Mouse (Mus musculus) CH12.LX (cell line): ENCODE measurements at regions not wholly inside any gene's neighbourhood (a gene's known extent, or its start where the extent isn't known, plus 50 kb on each side); places are given as distances from the start of the nearest gene placed in this dataset.

ENCODE experiments used
- DNase-seq: peaks from one replicate; pipeline ENCODE4 v3.0.0-alpha.2; 2013; ENCODE audit errors: extremely low read depth
- H3K27ac ChIP-seq: 2 replicates; pipeline ENCODE4 v1.5.1; 2012; ENCODE audit warnings: low read depth, mild to moderate bottlenecking, control low read depth, moderate library complexity; ENCODE audit not compliant: insufficient read depth
- H3K27me3 ChIP-seq: replicated peaks from 2 replicates; pipeline ENCODE3; 2012; ENCODE audit warnings: inconsistent platforms
- H3K36me3 ChIP-seq, 2 experiments: replicated peaks in 1 of 2; 2 replicates each; pipeline versions ENCODE3 to v1.6.1; 2012; ENCODE audit warnings: inconsistent platforms in 1 of 2, low read length in 1 of 2, mild to moderate bottlenecking in 1 of 2, mixed read lengths in 1 of 2, moderate library complexity in 1 of 2; ENCODE audit not compliant: control insufficient read depth in 1 of 2, insufficient read depth in 1 of 2
- H3K4me1 ChIP-seq, 2 experiments: 2 replicates each; pipeline ENCODE4 v1.6.1; 2012; ENCODE audit warnings: inconsistent platforms in 1 of 2, moderate library complexity in 1 of 2; ENCODE audit not compliant: insufficient read depth in 2 of 2, control insufficient read depth in 1 of 2
- H3K4me2 ChIP-seq: 2 replicates; pipeline ENCODE4 v1.6.1; 2012; ENCODE audit warnings: low read depth, mild to moderate bottlenecking, control low read depth; ENCODE audit not compliant: poor library complexity, insufficient read depth, severe bottlenecking
- H3K4me3 ChIP-seq, 3 experiments: fragments of 150-350 bp in 1 of 3; sonication (generic) in 1 of 3; replicated peaks in 1 of 3; 2 replicates each; pipeline versions ENCODE3 to v1.5.1; 2011 to 2012; ENCODE audit warnings: low read depth in 2 of 3, low read length in 2 of 3, mild to moderate bottlenecking in 2 of 3, moderate library complexity in 2 of 3, control low read depth in 1 of 3, improper control_type of control experiment in 1 of 3, inconsistent platforms in 1 of 3, mixed read lengths in 1 of 3; ENCODE audit not compliant: poor library complexity in 1 of 3
- H3K79me2 ChIP-seq: replicated peaks from 2 replicates; pipeline ENCODE4 v1.6.1; 2012; ENCODE audit warnings: mild to moderate bottlenecking, moderate library complexity; ENCODE audit not compliant: control insufficient read depth, poor library complexity, insufficient read depth, severe bottlenecking; ENCODE audit errors: extremely low read depth
- H3K9ac ChIP-seq: 2 replicates; pipeline ENCODE4 v1.6.1; 2012; ENCODE audit warnings: low read depth, mild to moderate bottlenecking, control low read depth, moderate library complexity; ENCODE audit not compliant: insufficient read depth
- H3K9me3 ChIP-seq: replicated peaks from 2 replicates; pipeline ENCODE3; 2012; ENCODE audit warnings: low read length, inconsistent platforms, mixed read lengths
- E2F4 ChIP-seq: IDR thresholded peaks from 2 replicates; pipeline ENCODE4 v1.6.1; 2011; ENCODE audit warnings: low read depth, low read length, improper control_type of control experiment; ENCODE audit not compliant: insufficient replicate concordance
- EP300 ChIP-seq: IDR thresholded peaks from 2 replicates; pipeline ENCODE4 v1.6.1; 2011; ENCODE audit warnings: low read length, improper control_type of control experiment
- ETS1 ChIP-seq: conservative IDR thresholded peaks from 2 replicates; pipeline ENCODE4 v1.6.1; 2012; ENCODE audit warnings: low read depth, mild to moderate bottlenecking, inconsistent platforms, low read length, improper control_type of control experiment, moderate library complexity
- GABPA ChIP-seq: IDR thresholded peaks from 2 replicates; pipeline ENCODE4 v1.6.1; 2012; ENCODE audit warnings: low read depth, low read length, improper control_type of control experiment, inconsistent platforms; ENCODE audit not compliant: insufficient replicate concordance
- IRF4 ChIP-seq: IDR thresholded peaks from 2 replicates; pipeline ENCODE4 v1.6.1; 2014; ENCODE audit warnings: low read depth, mild to moderate bottlenecking, inconsistent platforms, low read length, improper control_type of control experiment
- JUN ChIP-seq: IDR thresholded peaks from 2 replicates; pipeline ENCODE4 v1.6.1; 2011; ENCODE audit warnings: low read depth, mild to moderate bottlenecking, low read length, improper control_type of control experiment, moderate library complexity; ENCODE audit not compliant: insufficient read depth
- JUND ChIP-seq: conservative IDR thresholded peaks from 2 replicates; pipeline ENCODE4 v1.6.1; 2011; ENCODE audit warnings: low read depth, low read length, improper control_type of control experiment
- MAFK ChIP-seq: IDR thresholded peaks from 2 replicates; pipeline ENCODE4 v1.6.1; 2011; ENCODE audit warnings: low read length, improper control_type of control experiment; ENCODE audit not compliant: insufficient replicate concordance
- MAX ChIP-seq: IDR thresholded peaks from 2 replicates; pipeline ENCODE4 v1.6.1; 2011; ENCODE audit warnings: low read length, improper control_type of control experiment
- MAZ ChIP-seq: IDR thresholded peaks from 2 replicates; pipeline ENCODE4 v1.6.1; 2012; ENCODE audit warnings: low read depth, mild to moderate bottlenecking, inconsistent platforms, low read length, improper control_type of control experiment, moderate library complexity
- MXI1 ChIP-seq: IDR thresholded peaks from 2 replicates; pipeline ENCODE4 v1.6.1; 2011; ENCODE audit warnings: mild to moderate bottlenecking, low read depth, low read length, improper control_type of control experiment
- NELFE ChIP-seq: IDR thresholded peaks from 2 replicates; pipeline ENCODE4 v1.6.1; 2011; ENCODE audit warnings: low read depth, low read length, improper control_type of control experiment
- POLR2AphosphoS2 ChIP-seq: IDR thresholded peaks from 2 replicates; pipeline ENCODE4 v1.6.1; 2011; ENCODE audit warnings: low read depth, low read length, improper control_type of control experiment
- SIN3A ChIP-seq: IDR thresholded peaks from 2 replicates; pipeline ENCODE4 v1.6.1; 2012; ENCODE audit warnings: low read length, improper control_type of control experiment, inconsistent platforms
- SMC3 ChIP-seq: IDR thresholded peaks from 2 replicates; pipeline ENCODE4 v1.6.1; 2011; ENCODE audit warnings: low read depth, low read length, improper control_type of control experiment
- TBP ChIP-seq: conservative IDR thresholded peaks from 2 replicates; pipeline ENCODE4 v1.6.1; 2011; ENCODE audit warnings: low read depth, low read length, improper control_type of control experiment
- USF2 ChIP-seq: conservative IDR thresholded peaks from 2 replicates; pipeline ENCODE4 v1.6.1; 2011; ENCODE audit warnings: low read depth, low read length, improper control_type of control experiment
- ZKSCAN1 ChIP-seq: IDR thresholded peaks from 2 replicates; pipeline ENCODE4 v1.6.1; 2012; ENCODE audit warnings: low read depth, inconsistent platforms, low read length, improper control_type of control experiment, borderline replicate concordance
- ZNF384 ChIP-seq: IDR thresholded peaks from 2 replicates; pipeline ENCODE4 v1.6.1; 2012; ENCODE audit warnings: low read depth, low read length, improper control_type of control experiment, inconsistent platforms
- dilution Hi-C: fragments of 300-500 bp; cut with MboI; formaldehyde crosslinking; loops from 2 replicates; pipeline ENCODE4 v1.14.3; 2020; ENCODE audit warnings: low sequenced_read_pairs; ENCODE audit not compliant: extremely low pct_unique_long_range_greater_than_20kb, extremely low pct_ligation_motif_present
- in situ Hi-C: fragments of 300-500 bp; cut with MboI; formaldehyde crosslinking; loops from 3 replicates; pipeline ENCODE4 v1.14.3; 2019; ENCODE audit warnings: low sequenced_read_pairs, low pct_ligation_motif_present, low pct_unique_long_range_greater_than_20kb, mixed read lengths

- in situ Hi-C loops = no loop called here
- Histone ChIP-seq H3K4me2 (no peak overlapping the region; the same call in 1 of the 2 replicates), H3K27ac (no peak overlapping the region)
Measured at GRCm38 (mm10) chr6:49588677-49589076, 193.3 kb downstream of the Stk31 start.

GRCm38 (mm10) chr6:49590927-49591631, 195.7 kb downstream of the Stk31 start:
- in situ Hi-C loops = no loop called here
- Histone ChIP-seq H3K27me3 (no peaks in the 10 kb centered on the region), H3K4me1 (peaks cover 13 to 52% of the 10 kb centered on the region in 2 experiments), H3K4me2 (no peak overlapping the region), H3K79me2 (no peaks in the 10 kb centered on the region; the same call in 1 of the 2 replicates), H3K27ac (no peak overlapping the region), H3K9me3 (no peaks in the 10 kb centered on the region), H3K4me3 (no peak overlapping the region), H3K36me3 (peaks cover 11 to 48% of the 10 kb centered on the region in 2 experiments), H3K9ac (no peak overlapping the region)
- dilution Hi-C loops = no loop called here
- no peak for DNase-seq
- TF ChIP-seq E2F4 = no peak
- TF ChIP-seq MAX = no peak
- no peak for TF ChIP-seq TBP
- TF ChIP-seq MXI1 = no peak
- no peak for TF ChIP-seq NELFE
- no peak for TF ChIP-seq GABPA
- TF ChIP-seq ZNF384 = no peak
- TF ChIP-seq, all 38 proteins: peak for 0

More at GRCm38 (mm10) chr6:49588677-49589076, 193.3 kb downstream of the Stk31 start:
- Histone ChIP-seq H3K36me3 (peaks cover 11 to 34% of the 10 kb centered on the region in 2 experiments), H3K4me1 (peaks cover 22 to 76% of the 10 kb centered on the region in 2 experiments), H3K79me2 (no peaks in the 10 kb centered on the region; the same call in 1 of the 2 replicates), H3K9me3 (no peaks in the 10 kb centered on the region), H3K27me3 (no peaks in the 10 kb centered on the region), H3K9ac (no peak overlapping the region), H3K4me3 (no peak overlapping the region)
- TF ChIP-seq SIN3A (0 out of 2 replicates have a peak, but pooled peaks have one; percentile 32), EP300 (peak; percentile 62), E2F4 (0 out of 2 replicates have a peak, but pooled peaks have one; percentile 28), USF2 (no peak), NELFE (no peak), MAX (no peak), POLR2AphosphoS2 (no peak), JUND (0 out of 2 replicates have a peak, but pooled peaks have one; percentile 31), JUN (0 out of 2 replicates have a peak, but pooled peaks have one; percentile 17), IRF4 (peak; percentile 60), MAZ (no peak), ZKSCAN1 (no peak), SMC3 (no peak), ETS1 (0 out of 2 replicates have a peak, but pooled peaks have one; percentile 11), MAFK (no peak)
- dilution Hi-C loops = no loop called here
- no peak for DNase-seq
